Mouse (Mus musculus) embryonic fibroblast, embryonic 13.5 days (primary cell): Measurements from ENCODE around the gene Tex26.

Experiments used
- CTCF ChIP-seq: IDR thresholded peaks from 2 replicates; pipeline ENCODE4 v1.5.1; 2011; ENCODE audit warnings: mild to moderate bottlenecking, control low read depth, low read length, moderate library complexity, borderline replicate concordance; ENCODE audit not compliant: insufficient read depth
- POLR2A ChIP-seq: IDR thresholded peaks from 2 replicates; pipeline ENCODE4 v1.6.1; 2011; ENCODE audit warnings: low read depth, mild to moderate bottlenecking, control low read depth, low read length, moderate library complexity

DNA sequence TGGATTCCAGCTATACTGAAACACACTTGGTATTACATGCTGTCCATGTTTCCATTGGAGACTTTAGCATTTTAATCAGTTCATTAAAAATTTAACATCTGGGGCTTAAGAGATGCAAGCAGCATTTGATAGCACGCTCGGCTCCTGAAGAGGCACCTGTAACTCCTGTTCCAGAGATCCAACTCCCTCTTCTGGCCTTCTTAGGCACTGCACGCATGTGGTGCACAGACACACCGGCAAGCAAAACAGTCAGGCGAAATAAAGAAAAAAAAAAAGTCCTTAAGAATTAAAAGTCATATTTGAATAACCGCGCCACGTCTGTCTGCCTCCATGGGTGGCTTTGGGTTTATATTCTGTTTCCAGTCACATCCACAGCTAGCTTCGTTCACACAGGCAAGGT, 34.7 kb downstream of the Tex26 start:
- TF ChIP-seq CTCF (no peak), POLR2A (no peak)
